Mouse (Mus musculus) forebrain, embryonic 15.5 days (tissue): ENCODE results near the gene Brk1. TPM values are rescaled to one million over a fixed set of nuclear protein-coding genes. Genes with fewer than 3 reads are reported as not detected.

Source experiments
- ATAC-seq: fragments of 200-750 bp; cut with Nextera tagmentation; replicated peaks from 2 replicates; pipeline ENCODE4 v1.8.0; 2017; ENCODE audit warnings: mild to moderate bottlenecking, moderate TSS enrichment, moderate library complexity
- H3K27ac ChIP-seq: fragments of 300-500 bp; sonication (generic); replicated peaks from 2 replicates; pipeline ENCODE4 v1.5.1; 2015; ENCODE audit warnings: mild to moderate bottlenecking, inconsistent platforms
- H3K27me3 ChIP-seq: fragments of 300-500 bp; sonication (generic); 2 replicates; pipeline ENCODE4 v1.6.1; 2015; ENCODE audit warnings: inconsistent platforms
- H3K36me3 ChIP-seq: fragments of 300-500 bp; sonication (generic); 2 replicates; pipeline ENCODE4 v1.6.1; 2015; ENCODE audit warnings: mild to moderate bottlenecking, inconsistent platforms
- H3K4me1 ChIP-seq: fragments of 300-500 bp; sonication (generic); 2 replicates; pipeline ENCODE4 v1.6.1; 2015; ENCODE audit warnings: inconsistent platforms
- H3K4me2 ChIP-seq: fragments of 300-500 bp; sonication (generic); replicated peaks from 2 replicates; pipeline ENCODE4 v1.6.1; 2015; ENCODE audit warnings: mild to moderate bottlenecking, inconsistent platforms
- H3K4me3 ChIP-seq: fragments of 300-500 bp; sonication (generic); 2 replicates; pipeline ENCODE4 v1.5.1; 2015; ENCODE audit warnings: mild to moderate bottlenecking, inconsistent platforms
- H3K9ac ChIP-seq: fragments of 300-500 bp; sonication (generic); replicated peaks from 2 replicates; pipeline ENCODE4 v1.6.1; 2015; ENCODE audit warnings: mild to moderate bottlenecking, inconsistent platforms
- H3K9me3 ChIP-seq: fragments of 300-500 bp; sonication (generic); 2 replicates; pipeline ENCODE4 v1.6.1; 2016; ENCODE audit warnings: inconsistent platforms
- WGBS: fragments of 180-500 bp; shearing (Covaris S2); methylation state at CpG from one replicate; pipeline ENCODE4 v1.1.7; 2015; ENCODE audit warnings: mixed read lengths; 5-methylcytosine and 5-hydroxymethylcytosine counted together
- polyA plus RNA-seq: library from polyadenylated mRNA; unstranded; fragments of >200 nt; fragmentation: Nextera tagmentation; extraction: Ambion mirVana; gene quantifications from 2 replicates; pipeline ENCODE4 v1.2.1, GENCODE M21; 2015

Gene Brk1
- polyA plus RNA-seq, 1 experiment from 2014 or later: 240 TPM

DNA sequence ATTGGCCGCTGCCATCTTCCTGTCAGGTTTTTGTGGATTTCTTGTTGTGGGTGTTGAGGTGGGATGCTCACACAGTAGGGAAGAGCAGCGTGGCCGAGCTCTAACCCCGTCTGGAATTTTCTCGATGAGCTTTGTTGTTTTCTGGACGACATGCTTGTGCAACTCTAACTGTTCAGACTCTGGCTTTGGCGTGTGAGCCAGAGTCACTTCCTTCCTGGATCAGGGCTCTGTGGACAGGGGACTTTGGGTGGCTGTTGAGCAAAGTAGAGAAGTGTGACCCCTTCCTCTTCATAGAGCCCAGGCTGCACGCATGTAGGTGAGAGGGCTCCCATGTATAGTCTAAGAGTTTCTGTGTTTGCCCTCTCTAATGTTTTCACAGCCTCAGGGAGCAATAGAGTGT is 49.5 kb downstream of the Brk1 start:
- WGBS: 87% methylated on average over 8 of the region's 8 CpGs

GRCm38 (mm10) chr6:113654753-113655397 is 50.3 kb downstream of the Brk1 start:
- H3K4me2 ChIP-seq: no peak overlapping the region
- no peaks in the 10 kb centered on the region for H3K9me3 ChIP-seq
- no peak overlapping the region for H3K4me3 ChIP-seq
- H3K36me3 ChIP-seq: no peaks in the 10 kb centered on the region
- no peak overlapping the region for H3K27ac ChIP-seq
- H3K9ac ChIP-seq: no peak overlapping the region
- no peaks in the 10 kb centered on the region for H3K4me1 ChIP-seq
- H3K27me3 ChIP-seq: no peaks in the 10 kb centered on the region
- WGBS: 87% methylated on average over 16 of the region's 16 CpGs
- ATAC-seq: no peak

More for the DNA sequence above, 49.5 kb downstream of the Brk1 start:
- ATAC-seq: no peak
- H3K9ac ChIP-seq: no peak overlapping the region
- no peaks in the 10 kb centered on the region for H3K9me3 ChIP-seq
- no peak overlapping the region for H3K4me2 ChIP-seq
- H3K36me3 ChIP-seq: no peaks in the 10 kb centered on the region
- no peaks in the 10 kb centered on the region for H3K27me3 ChIP-seq
- H3K27ac ChIP-seq: no peak overlapping the region
- H3K4me1 ChIP-seq: no peaks in the 10 kb centered on the region
- H3K4me3 ChIP-seq: no peak overlapping the region

DNA sequence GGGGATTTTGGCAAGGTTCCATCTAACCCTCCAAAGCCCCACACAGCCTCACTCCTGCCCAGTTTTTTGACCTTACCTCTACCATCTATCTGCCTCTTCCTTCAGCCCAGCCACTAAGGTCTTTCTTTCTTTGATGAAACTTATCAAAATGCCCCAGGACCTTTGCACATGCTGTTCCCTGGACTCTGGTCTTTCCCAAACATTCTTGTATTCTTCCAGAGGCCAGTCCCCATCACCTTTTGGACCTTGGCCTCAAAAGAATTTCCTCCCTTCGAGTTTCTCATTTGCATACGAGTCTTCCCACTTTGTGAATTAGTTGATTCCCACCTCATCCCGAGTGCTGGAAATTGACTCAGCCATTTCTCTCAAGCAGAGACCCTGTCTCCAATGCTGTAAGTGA is 50.9 kb downstream of the Brk1 start:
- no peak for ATAC-seq
- no peak overlapping the region for H3K4me3 ChIP-seq
- H3K36me3 ChIP-seq: no peaks in the 10 kb centered on the region
- no peak overlapping the region for H3K4me2 ChIP-seq
- H3K4me1 ChIP-seq: no peaks in the 10 kb centered on the region
- H3K9me3 ChIP-seq: no peaks in the 10 kb centered on the region
- whole genome bisulfite sequencing: 95% methylated on average over 3 of the region's 3 CpGs
- no peaks in the 10 kb centered on the region for H3K27me3 ChIP-seq
- no peak overlapping the region for H3K9ac ChIP-seq
- no peak overlapping the region for H3K27ac ChIP-seq

DNA sequence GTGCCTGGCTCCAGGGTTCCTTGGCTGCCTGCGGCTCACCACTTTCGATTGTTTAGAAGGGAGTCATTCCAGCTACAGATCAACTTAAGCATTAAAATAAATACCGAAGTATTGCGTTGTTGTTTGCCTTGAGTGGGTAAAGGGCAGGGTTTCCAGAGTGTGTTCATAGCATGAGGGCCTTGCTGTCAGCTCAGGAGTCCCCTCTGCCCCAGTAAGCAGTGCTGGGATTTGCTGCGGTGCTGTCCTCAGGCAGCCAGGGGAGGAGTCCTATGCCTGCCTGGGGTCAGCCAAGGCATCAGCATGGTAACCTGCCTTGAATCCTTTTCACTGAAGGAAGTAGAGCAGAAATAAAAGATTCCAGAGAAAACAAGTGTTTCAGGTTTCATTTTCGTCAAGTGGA is 52.3 kb downstream of the Brk1 start:
- WGBS: 82% methylated on average over 6 of the region's 6 CpGs
- no peaks in the 10 kb centered on the region for H3K36me3 ChIP-seq
- no peaks in the 10 kb centered on the region for H3K9me3 ChIP-seq
- no peaks in the 10 kb centered on the region for H3K27me3 ChIP-seq
- H3K4me1 ChIP-seq: no peaks in the 10 kb centered on the region
- H3K4me3 ChIP-seq: no peak overlapping the region
- no peak overlapping the region for H3K9ac ChIP-seq
- H3K4me2 ChIP-seq: no peak overlapping the region
- ATAC-seq: no peak
- H3K27ac ChIP-seq: no peak overlapping the region

DNA sequence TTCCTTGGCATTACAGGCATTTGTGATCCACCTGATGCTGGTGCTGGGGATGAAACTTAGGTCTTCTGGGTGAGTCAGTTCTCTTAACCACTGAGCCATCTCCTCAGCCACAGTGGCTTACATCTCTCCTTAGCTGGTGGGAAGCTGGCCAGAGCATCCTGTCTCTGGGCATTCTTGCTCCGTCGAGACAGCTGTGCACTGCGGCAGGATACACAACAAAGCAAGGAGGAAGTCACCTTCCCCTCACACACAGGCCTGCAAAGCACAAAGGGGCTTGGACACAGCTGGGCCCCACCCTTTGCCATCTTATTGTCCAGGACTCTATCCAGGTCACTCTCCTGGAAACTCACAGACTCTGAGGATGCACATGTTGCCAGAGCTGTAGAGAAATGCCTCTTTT is 53.7 kb downstream of the Brk1 start:
- 68% methylated on average over 3 of the region's 3 CpGs for WGBS
- H3K4me1 ChIP-seq: no peaks in the 10 kb centered on the region
- no peaks in the 10 kb centered on the region for H3K36me3 ChIP-seq
- H3K9me3 ChIP-seq: no peaks in the 10 kb centered on the region
- H3K9ac ChIP-seq: no peak overlapping the region
- H3K4me2 ChIP-seq: no peak overlapping the region
- H3K4me3 ChIP-seq: no peak overlapping the region
- H3K27me3 ChIP-seq: no peaks in the 10 kb centered on the region
- H3K27ac ChIP-seq: no peak overlapping the region
- ATAC-seq: no peak

DNA sequence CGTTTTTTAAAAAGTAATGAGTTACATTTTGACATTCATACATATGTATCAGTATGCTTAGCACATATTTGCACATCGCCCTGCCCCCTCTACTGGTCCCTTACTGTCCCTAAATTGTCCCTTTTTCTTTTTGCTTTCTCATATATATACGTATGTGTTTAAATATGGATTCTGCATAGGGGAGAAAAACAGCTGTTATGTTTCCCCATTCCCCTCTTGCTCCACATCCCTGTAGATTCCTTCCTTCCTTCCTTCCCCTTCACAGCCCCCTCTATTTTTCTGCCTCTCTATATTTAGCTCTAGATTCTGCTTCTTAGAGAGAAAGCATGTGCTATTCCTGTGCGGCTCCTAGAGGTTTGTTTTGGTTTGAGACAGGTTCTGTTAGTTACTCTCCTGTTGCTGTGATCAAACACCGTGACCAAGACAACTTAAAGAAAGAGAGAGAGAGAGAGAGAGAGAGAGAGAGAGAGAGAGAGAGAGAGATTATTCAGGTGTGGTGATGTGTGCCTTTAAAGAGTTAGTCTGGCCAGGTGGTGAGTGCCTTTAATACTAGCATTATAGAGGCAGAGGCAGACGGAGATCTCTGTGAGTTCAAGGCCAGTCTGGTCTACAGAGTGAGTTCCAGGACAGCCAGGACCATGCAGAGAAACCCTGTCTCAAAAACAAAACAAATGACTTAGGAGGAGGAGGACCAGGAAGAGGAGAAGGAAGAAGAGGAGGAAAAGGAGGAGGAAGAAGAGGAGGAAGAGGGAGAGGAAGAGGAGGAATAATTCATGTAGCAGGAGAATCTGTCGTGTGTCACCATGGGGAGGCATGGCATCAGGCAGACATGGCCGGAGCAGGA is 55.3 kb downstream of the Brk1 start:
- Histone ChIP-seq H3K9ac (no peak overlapping the region), H3K4me1 (no peaks in the 10 kb centered on the region), H3K4me3 (no peak overlapping the region), H3K36me3 (no peaks in the 10 kb centered on the region), H3K27ac (no peak overlapping the region), H3K4me2 (no peak overlapping the region), H3K9me3 (no peaks in the 10 kb centered on the region), H3K27me3 (no peaks in the 10 kb centered on the region)
- WGBS: 77% methylated on average over 8 of the region's 8 CpGs
- no peak for ATAC-seq

DNA sequence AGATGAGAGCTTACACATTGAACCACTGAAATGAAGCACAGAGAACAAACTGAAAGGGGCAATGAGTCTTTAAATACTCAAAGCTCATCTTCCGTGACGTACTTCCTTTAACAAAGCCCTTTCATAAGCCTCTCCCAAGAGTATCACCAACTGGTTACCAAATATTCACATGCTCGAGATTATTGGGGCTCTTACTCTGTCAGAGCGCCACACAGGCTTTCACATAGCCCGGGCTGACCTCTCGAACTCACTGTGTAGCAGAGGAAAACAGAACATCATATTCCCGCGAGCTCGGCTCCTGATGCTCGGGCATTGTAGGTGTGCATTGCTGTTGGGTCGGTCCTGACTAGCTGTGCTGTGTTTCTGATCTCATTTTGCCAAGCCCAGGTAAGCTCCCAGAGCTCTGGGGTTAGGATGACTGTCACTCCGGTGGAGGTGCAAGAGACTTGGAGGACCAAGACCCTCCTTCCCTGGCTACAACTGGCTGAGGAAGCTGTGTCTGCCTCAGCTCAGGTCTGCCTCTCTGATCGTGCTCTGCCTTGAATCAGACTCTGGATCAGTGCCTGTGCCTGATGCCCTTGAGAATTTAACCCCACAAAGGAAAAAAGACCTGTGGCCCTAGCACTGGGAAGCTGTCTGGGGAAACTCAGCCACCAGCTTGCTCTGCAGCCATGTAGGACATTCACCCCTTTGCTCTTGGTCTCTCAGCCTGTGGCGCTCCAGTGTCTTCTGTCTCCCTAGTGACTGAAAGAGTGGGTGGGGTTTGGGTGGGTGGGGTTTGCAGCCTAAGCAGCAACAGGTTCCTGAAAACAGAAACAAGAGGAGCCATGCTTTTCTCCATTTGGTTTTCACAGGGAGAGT is 56.1 kb downstream of the Brk1 start:
- Histone ChIP-seq H3K27me3 (no peaks in the 10 kb centered on the region), H3K9ac (no peak overlapping the region), H3K36me3 (no peaks in the 10 kb centered on the region), H3K4me3 (no peak overlapping the region), H3K4me1 (no peaks in the 10 kb centered on the region), H3K27ac (no peak overlapping the region), H3K9me3 (no peaks in the 10 kb centered on the region), H3K4me2 (no peak overlapping the region)
- no peak for ATAC-seq
- 70% methylated on average over 14 of the region's 14 CpGs for WGBS

DNA sequence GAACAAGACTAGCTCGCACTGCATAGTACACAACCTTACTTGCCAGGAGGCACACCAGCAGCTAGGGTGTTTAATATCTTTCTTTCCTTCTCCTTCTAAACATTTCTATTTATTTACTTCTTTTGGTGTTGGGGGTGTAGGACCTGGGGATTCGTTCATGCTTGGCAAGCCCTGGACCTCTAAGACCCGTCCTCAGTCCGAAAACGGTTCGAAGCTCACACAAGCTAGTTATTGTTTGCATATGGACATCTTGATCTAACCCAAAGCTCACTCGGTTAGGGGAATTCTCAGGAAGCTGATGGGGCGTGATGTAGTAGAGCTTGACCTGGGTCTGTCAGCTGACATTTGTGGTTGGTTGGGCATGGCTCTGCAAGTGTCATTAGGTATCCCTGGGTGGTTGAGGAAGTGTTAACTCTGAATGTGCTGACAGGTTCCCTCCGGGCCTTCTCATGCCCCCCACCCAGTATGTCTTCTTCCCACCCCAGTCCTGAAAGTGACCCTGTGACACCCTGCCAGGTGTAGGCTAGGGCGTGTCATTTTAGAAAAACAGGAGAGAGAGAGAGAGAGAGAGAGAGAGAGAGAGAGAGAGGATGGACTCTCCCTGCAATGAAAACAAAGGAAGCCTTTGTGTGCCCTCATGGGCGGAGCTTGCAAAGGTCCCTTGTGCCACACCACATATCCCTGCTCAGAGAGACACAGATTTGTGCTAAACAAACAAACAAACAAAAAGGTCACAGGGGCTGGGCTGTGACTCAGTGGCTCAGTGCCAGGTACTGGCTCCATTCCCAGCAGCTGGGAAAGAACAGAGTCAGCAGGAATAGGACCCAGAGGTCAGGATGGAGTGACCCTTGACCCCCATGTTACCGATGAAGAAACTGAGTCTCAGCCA is 57.0 kb downstream of the Brk1 start:
- H3K4me3 ChIP-seq: no peak overlapping the region
- H3K36me3 ChIP-seq: no peaks in the 10 kb centered on the region
- no peak overlapping the region for H3K27ac ChIP-seq
- H3K9me3 ChIP-seq: no peaks in the 10 kb centered on the region
- no peak overlapping the region for H3K4me2 ChIP-seq
- no peak for ATAC-seq
- no peaks in the 10 kb centered on the region for H3K4me1 ChIP-seq
- 66% methylated on average over 12 of the region's 12 CpGs for WGBS
- H3K9ac ChIP-seq: no peak overlapping the region
- H3K27me3 ChIP-seq: no peaks in the 10 kb centered on the region

GRCm38 (mm10) chr6:113662964-113663700 is 58.6 kb downstream of the Brk1 start:
- Histone ChIP-seq H3K4me1 (no peaks in the 10 kb centered on the region), H3K36me3 (no peaks in the 10 kb centered on the region), H3K4me2 (no peak overlapping the region), H3K27ac (no peak overlapping the region), H3K4me3 (no peak overlapping the region), H3K9ac (no peak overlapping the region), H3K27me3 (no peaks in the 10 kb centered on the region), H3K9me3 (no peaks in the 10 kb centered on the region)
- ATAC-seq: no peak
- WGBS: 90% methylated on average over 8 of the region's 8 CpGs

DNA sequence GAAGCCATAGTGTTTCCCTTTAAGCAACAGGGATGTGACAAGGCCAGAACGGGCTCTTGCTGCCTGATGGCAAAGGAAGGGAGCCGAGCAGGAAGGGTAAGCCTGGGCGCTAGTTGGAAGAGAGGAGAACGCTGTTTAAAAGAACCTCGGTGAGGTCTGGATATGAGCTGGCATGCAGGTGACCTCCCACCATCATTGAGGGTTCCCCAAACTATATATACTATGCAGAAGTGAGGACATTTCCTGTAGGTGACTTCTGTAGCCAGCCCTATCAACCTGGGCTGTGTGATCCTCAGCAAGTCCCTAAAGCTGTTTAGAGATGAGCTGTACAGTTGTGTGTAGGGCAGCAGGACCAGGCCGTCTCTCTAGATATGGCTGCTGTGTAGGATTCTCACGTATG is 59.7 kb downstream of the Brk1 start:
- Histone ChIP-seq H3K27ac (no peak overlapping the region), H3K9me3 (no peaks in the 10 kb centered on the region), H3K9ac (no peak overlapping the region), H3K27me3 (no peaks in the 10 kb centered on the region), H3K36me3 (no peaks in the 10 kb centered on the region), H3K4me3 (no peak overlapping the region), H3K4me2 (no peak overlapping the region), H3K4me1 (peaks cover 3% of the 10 kb centered on the region; the same call in 1 of the 2 replicates)
- ATAC-seq: no peak
- WGBS: 87% methylated on average over 7 of the region's 7 CpGs
